Comparison of ENCODE assay signal across 9 mouse cellular contexts in the genomic region with DNA sequence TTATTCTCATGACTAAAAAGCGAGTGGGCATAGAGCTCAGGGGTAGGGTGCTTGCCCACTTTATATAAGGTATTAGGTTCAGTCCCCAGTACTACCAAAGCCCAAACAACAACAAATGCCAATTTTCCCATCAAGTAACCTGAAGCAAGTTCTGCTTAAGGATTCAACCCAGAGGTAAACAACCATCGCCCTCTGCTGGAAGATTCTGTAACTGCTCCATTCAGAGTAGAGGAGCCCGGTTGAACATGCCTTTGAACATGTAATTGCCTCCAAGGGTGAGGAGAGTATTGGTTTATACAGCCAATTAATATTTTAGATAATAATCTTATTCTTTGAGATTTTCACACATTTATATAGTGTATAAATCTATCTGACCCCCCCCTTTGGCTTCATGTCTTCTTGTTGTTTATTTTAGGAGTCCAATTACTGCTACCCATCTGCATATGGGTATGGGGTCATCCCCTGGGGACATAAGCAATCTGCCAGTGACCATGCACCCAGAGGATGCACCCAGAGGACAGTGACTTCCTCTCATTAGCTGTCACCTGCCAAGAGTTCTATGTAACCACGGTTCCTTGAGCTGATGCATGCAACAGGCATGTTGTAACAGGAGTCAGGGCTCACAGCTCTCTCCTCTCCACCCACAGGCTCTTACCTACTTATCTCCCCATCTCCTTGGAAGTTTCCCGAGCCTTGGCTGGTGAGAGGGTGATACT. TPM values are rescaled to one million over a fixed set of nuclear protein-coding genes. Genes with fewer than 3 reads are reported as not detected.
DNase-seq lines count a peak whose midpoint lies in the region; ATAC-seq lines count a peak whose summit lies in the region.
"Had no signal": no experiment of that assay in that cellular context is flagged by ENCODE, and none has a peak within 500 bp of the region (broad histone marks: within the 10 kb centered on the region; RNA-seq: fewer than 3 reads in every experiment).

No protein-coding gene starts in this region.

- peaks cover 2% of the 10 kb centered on the region for H3K4me1 ChIP-seq in kidney, embryonic 14.5 days (ENCODE audit: control insufficient read depth, insufficient read depth, low read length)
- peaks cover 7% of the 10 kb centered on the region for H3K4me1 ChIP-seq in limb, embryonic 12.5 days (replicated peaks)
- no peaks in the 10 kb centered on the region for H3K4me1 ChIP-seq in neural tube, embryonic 11.5 days (ENCODE audit: control insufficient read depth, insufficient read depth, low read length)

- H3K4me3 ChIP-seq in kidney, embryonic 14.5 days (ENCODE audit: low read length) = no peak overlapping the region
- H3K4me3 ChIP-seq in limb, embryonic 12.5 days (replicated peaks) = no peak overlapping the region
- H3K4me3 ChIP-seq in neural tube, embryonic 11.5 days (ENCODE audit: low read depth, low read length) = no peak overlapping the region
- H3K4me3 ChIP-seq: embryonic facial prominence, embryonic 13.5 days had no signal

- H3K9me3 ChIP-seq in kidney, embryonic 14.5 days (ENCODE audit: control insufficient read depth, low read length) = no peaks in the 10 kb centered on the region
- no peaks in the 10 kb centered on the region for H3K9me3 ChIP-seq in limb, embryonic 12.5 days
- H3K9me3 ChIP-seq in neural tube, embryonic 11.5 days (ENCODE audit: control insufficient read depth, low read length) = no peaks in the 10 kb centered on the region
- H3K9me3 ChIP-seq: embryonic facial prominence, embryonic 13.5 days had no signal

- ATAC-seq in common myeloid progenitor, adult 5-6 weeks (replicated peaks; ENCODE audit: low read depth, poor library complexity, severe bottlenecking) = peak; percentile 75
- ATAC-seq in kidney, embryonic 14.5 days (ENCODE audit: low FRiP score, low TSS enrichment) = peak; percentile 30; the same call in 1 of the 2 replicates
- ATAC-seq in limb, embryonic 12.5 days (ENCODE audit: insufficient number of reproducible peaks, insufficient read depth, low FRiP score, low TSS enrichment, low read depth) = peak; percentile 33; the same call in 1 of the 2 replicates
- peak; percentile 50; the same call in 1 of the 2 replicates for ATAC-seq in neural tube, embryonic 11.5 days (ENCODE audit: insufficient read depth, low FRiP score, low TSS enrichment)

- 17% methylated on average over 5 of the region's 5 CpGs for WGBS in kidney, embryonic 14.5 days
- 27% methylated on average over 5 of the region's 5 CpGs for WGBS in limb, embryonic 12.5 days
- 33% methylated on average over 5 of the region's 5 CpGs for WGBS in neural tube, embryonic 11.5 days

- no peaks in the 10 kb centered on the region for H3K27me3 ChIP-seq in kidney, embryonic 14.5 days (ENCODE audit: control insufficient read depth, insufficient read depth, low read length)
- no peaks in the 10 kb centered on the region for H3K27me3 ChIP-seq in limb, embryonic 12.5 days
- H3K27me3 ChIP-seq in neural tube, embryonic 11.5 days (ENCODE audit: control insufficient read depth, insufficient read depth, low read length) = no peaks in the 10 kb centered on the region
- H3K27me3 ChIP-seq: embryonic facial prominence, embryonic 13.5 days had no signal

- H3K27ac ChIP-seq in kidney, embryonic 14.5 days (ENCODE audit: low read depth, low read length) = no peak overlapping the region
- no peak overlapping the region for H3K27ac ChIP-seq in limb, embryonic 12.5 days
- H3K27ac ChIP-seq in neural tube, embryonic 11.5 days (ENCODE audit: low read depth, low read length) = no peak overlapping the region
- H3K27ac ChIP-seq: embryonic facial prominence, embryonic 13.5 days had no signal

- DNase-seq in 3T3-L1 (ENCODE audit: low read depth, low spot score) (peak; percentile 87), WW6 (ENCODE audit: low read depth, low spot score) (peak; percentile 43)
- peak; percentile 62 for DNase-seq in gastrocnemius, postnatal 14 days
- DNase-seq in neural tube, embryonic 11.5 days (ENCODE audit: low spot score) = peak; percentile 75
- peak; percentile 38 for DNase-seq in testis, postnatal 14 days (ENCODE audit: low spot score)

- H3K36me3 ChIP-seq in kidney, embryonic 14.5 days (ENCODE audit: control insufficient read depth, insufficient read depth, low read length) = no peaks in the 10 kb centered on the region
- no peaks in the 10 kb centered on the region for H3K36me3 ChIP-seq in limb, embryonic 12.5 days
- no peaks in the 10 kb centered on the region for H3K36me3 ChIP-seq in neural tube, embryonic 11.5 days (ENCODE audit: control insufficient read depth, insufficient read depth, low read length)
- H3K36me3 ChIP-seq: embryonic facial prominence, embryonic 13.5 days had no signal

- intact Hi-C loops in gastrocnemius, postnatal 14 days (cut with DNase I; ENCODE audit: low total_unique reads) = loop anchor here (5.0 kb wide), 1 partner anchor 176 kb away; no protein-coding TSS in a partner anchor

- H3K4me2 ChIP-seq in kidney, embryonic 14.5 days (replicated peaks; ENCODE audit: low read depth, low read length) = no peak overlapping the region
- no peak overlapping the region for H3K4me2 ChIP-seq in limb, embryonic 12.5 days
- H3K4me2 ChIP-seq in neural tube, embryonic 11.5 days (ENCODE audit: low read depth) = no peak overlapping the region
- H3K4me2 ChIP-seq: embryonic facial prominence, embryonic 13.5 days had no signal

- H3K9ac ChIP-seq in kidney, embryonic 14.5 days (ENCODE audit: low read depth, low read length) = no peak overlapping the region
- H3K9ac ChIP-seq in limb, embryonic 12.5 days (replicated peaks) = no peak overlapping the region
- no peak overlapping the region for H3K9ac ChIP-seq in neural tube, embryonic 11.5 days (ENCODE audit: low read length)
- H3K9ac ChIP-seq: embryonic facial prominence, embryonic 13.5 days had no signal

RNA-seq across cellular contexts. Expression of gene Proser2, which starts 38.0 kb away (rescaled TPM):
- total RNA-seq in common myeloid progenitor, adult 5-6 weeks (2017) = 0.64 and 1.0 TPM in 2 replicates
- 1 to 10 TPM; 2.9 to 3.7 TPM for total RNA-seq in gastrocnemius, postnatal 14 days (2021)
- polyA plus RNA-seq in kidney, embryonic 14.5 days (2014; fragmentation: Nextera tagmentation; extraction: Ambion mirVana) = 10.5 and 11.3 TPM in 2 replicates
- 6.4 and 6.8 TPM in 2 replicates for polyA plus RNA-seq in limb, embryonic 12.5 days (2016; fragmentation: Nextera tagmentation; extraction: Ambion mirVana)
- polyA plus RNA-seq in neural tube, embryonic 11.5 days (2014; fragmentation: Nextera tagmentation; extraction: Ambion mirVana) = 3.2 and 3.5 TPM in 2 replicates

RNA-seq across cellular contexts. Expression of gene Echdc3, which starts 44.8 kb away (rescaled TPM):
- 0.78 TPM in 1 of 2 replicates, not detected in the other for total RNA-seq in common myeloid progenitor, adult 5-6 weeks (2017)
- 1 to 10 TPM; 7.9 to 8.7 TPM for total RNA-seq in gastrocnemius, postnatal 14 days (2021)
- polyA plus RNA-seq in kidney, embryonic 14.5 days (2014; fragmentation: Nextera tagmentation; extraction: Ambion mirVana) = 7.0 and 7.4 TPM in 2 replicates
- polyA plus RNA-seq in limb, embryonic 12.5 days (2016; fragmentation: Nextera tagmentation; extraction: Ambion mirVana) = 4.1 and 4.3 TPM in 2 replicates
- 1.4 and 2.7 TPM in 2 replicates for polyA plus RNA-seq in neural tube, embryonic 11.5 days (2014; fragmentation: Nextera tagmentation; extraction: Ambion mirVana)
